Mouse (Mus musculus) lung, adult 2 months (tissue): ENCODE data around the gene Cenpa.

ENCODE experiments used
- CTCF ChIP-seq: fragments of 200-500 bp; IDR thresholded peaks from 2 replicates; pipeline ENCODE4 v1.5.1; 2011; ENCODE audit warnings: mild to moderate bottlenecking, low read length, control low read depth; ENCODE audit not compliant: insufficient read depth
- POLR2A ChIP-seq: fragments of 200-500 bp; IDR thresholded peaks from 2 replicates; pipeline ENCODE4 v1.6.1; 2011; ENCODE audit warnings: low read depth, mild to moderate bottlenecking, control low read depth, low read length, borderline replicate concordance; ENCODE audit errors: extremely low read depth

GRCm38 (mm10) chr5:30647396-30647795, 19.2 kb upstream of the Cenpa start:
- no peak for TF ChIP-seq CTCF
- TF ChIP-seq POLR2A, result no peak
